Mouse (Mus musculus): ENCODE results near the gene Sri. TPM values are rescaled to one million over a fixed set of nuclear protein-coding genes. Genes with fewer than 3 reads are reported as not detected.
"Not testable (repeated sequence)": the region's sequence is repeated elsewhere in the genome, so short reads cannot be mapped to it uniquely, and the experiment has no call there.

Sri gene
- polyA plus RNA-seq (2014; fragmentation: Nextera tagmentation; extraction: Ambion mirVana): 255 and 257 TPM in 2 replicates

GRCm38 (mm10) chr5:8045855-8046254 is at the start of gene Sri:
TSS of gene Sri (plus strand) at chr5:8046078.
- DNase-seq (ENCODE audit: low spot score) (no peak), ATAC-seq (replicated peaks; ENCODE audit: low FRiP score, low TSS enrichment, low read depth) (peak; percentile 80)
- no peaks in the 10 kb centered on the region for H3K9me3 ChIP-seq (ENCODE audit: control insufficient read depth, low read length)
- no peaks in the 10 kb centered on the region for H3K27me3 ChIP-seq (replicated peaks; ENCODE audit: control insufficient read depth, insufficient read depth, low read length)
- no peak within 1 kb of the TSS for H3K27ac ChIP-seq (ENCODE audit: low read depth)
- H3K4me1 ChIP-seq (replicated peaks; ENCODE audit: control insufficient read depth, insufficient read depth, low read length): no peaks in the 10 kb centered on the region
- 71% methylated on average over 6 of the region's 6 CpGs for WGBS
- H3K36me3 ChIP-seq (ENCODE audit: control insufficient read depth, insufficient read depth, low read length): no peaks in the 10 kb centered on the region
- no peak within 1 kb of the TSS for H3K9ac ChIP-seq (ENCODE audit: low read length)
- no peak within 1 kb of the TSS; the same call in 1 of the 2 replicates for H3K4me2 ChIP-seq (ENCODE audit: low read length)
- H3K4me3 ChIP-seq (ENCODE audit: low read depth, low read length): no peak within 1 kb of the TSS

- 44% methylated on average over 8 of the region's 8 CpGs for WGBS
- Histone ChIP-seq H3K27ac (ENCODE audit: low read depth) (no peak overlapping the region), H3K4me3 (ENCODE audit: low read depth, low read length) (no peak overlapping the region), H3K9me3 (ENCODE audit: control insufficient read depth, low read length) (no peaks in the 10 kb centered on the region), H3K4me2 (ENCODE audit: low read length) (no peak overlapping the region), H3K36me3 (ENCODE audit: control insufficient read depth, insufficient read depth, low read length) (no peaks in the 10 kb centered on the region), H3K27me3 (replicated peaks; ENCODE audit: control insufficient read depth, insufficient read depth, low read length) (no peaks in the 10 kb centered on the region), H3K9ac (ENCODE audit: low read length) (no peak overlapping the region), H3K4me1 (replicated peaks; ENCODE audit: control insufficient read depth, insufficient read depth, low read length) (no peaks in the 10 kb centered on the region)
- DNase-seq (ENCODE audit: low spot score) (peak; percentile 62), ATAC-seq (replicated peaks; ENCODE audit: low FRiP score, low TSS enrichment, low read depth) (no peak)
These were observed 49.4 kb upstream of the Sri start for GRCm38 (mm10) chr5:7996401-7997044.

GRCm38 (mm10) chr5:7997086-7997485 is 48.8 kb upstream of the Sri start:
- Histone ChIP-seq H3K9ac (ENCODE audit: low read length) (no peak overlapping the region), H3K36me3 (ENCODE audit: control insufficient read depth, insufficient read depth, low read length) (no peaks in the 10 kb centered on the region), H3K4me3 (ENCODE audit: low read depth, low read length) (no peak overlapping the region), H3K27ac (ENCODE audit: low read depth) (no peak overlapping the region), H3K27me3 (replicated peaks; ENCODE audit: control insufficient read depth, insufficient read depth, low read length) (no peaks in the 10 kb centered on the region), H3K4me2 (ENCODE audit: low read length) (no peak overlapping the region), H3K9me3 (ENCODE audit: control insufficient read depth, low read length) (no peaks in the 10 kb centered on the region), H3K4me1 (replicated peaks; ENCODE audit: control insufficient read depth, insufficient read depth, low read length) (no peaks in the 10 kb centered on the region)
- DNase-seq (ENCODE audit: low spot score): no peak
- 98% methylated on average over 2 of the region's 2 CpGs for WGBS
- ATAC-seq (replicated peaks; ENCODE audit: low FRiP score, low TSS enrichment, low read depth): no peak

- Histone ChIP-seq H3K9ac (ENCODE audit: low read length) (no peak overlapping the region), H3K36me3 (ENCODE audit: control insufficient read depth, insufficient read depth, low read length) (no peaks in the 10 kb centered on the region), H3K27ac (ENCODE audit: low read depth) (no peak overlapping the region), H3K4me1 (replicated peaks; ENCODE audit: control insufficient read depth, insufficient read depth, low read length) (no peaks in the 10 kb centered on the region), H3K4me3 (ENCODE audit: low read depth, low read length) (no peak overlapping the region), H3K4me2 (ENCODE audit: low read length) (no peak overlapping the region), H3K9me3 (ENCODE audit: control insufficient read depth, low read length) (no peaks in the 10 kb centered on the region), H3K27me3 (replicated peaks; ENCODE audit: control insufficient read depth, insufficient read depth, low read length) (no peaks in the 10 kb centered on the region)
- whole genome bisulfite sequencing: 83% methylated on average over 10 of the region's 10 CpGs
- no peak for DNase-seq (ENCODE audit: low spot score)
- no peak for ATAC-seq (replicated peaks; ENCODE audit: low FRiP score, low TSS enrichment, low read depth)
These were observed 45.4 kb upstream of the Sri start for GRCm38 (mm10) chr5:8000466-8000865.

GRCm38 (mm10) chr5:8002827-8003226 is 43.1 kb upstream of the Sri start:
- Histone ChIP-seq H3K27me3 (replicated peaks; ENCODE audit: control insufficient read depth, insufficient read depth, low read length) (no peaks in the 10 kb centered on the region), H3K36me3 (ENCODE audit: control insufficient read depth, insufficient read depth, low read length) (no peaks in the 10 kb centered on the region), H3K4me1 (replicated peaks; ENCODE audit: control insufficient read depth, insufficient read depth, low read length) (no peaks in the 10 kb centered on the region), H3K4me2 (ENCODE audit: low read length) (no peak overlapping the region), H3K4me3 (ENCODE audit: low read depth, low read length) (no peak overlapping the region), H3K27ac (ENCODE audit: low read depth) (no peak overlapping the region), H3K9ac (ENCODE audit: low read length) (no peak overlapping the region), H3K9me3 (ENCODE audit: control insufficient read depth, low read length) (no peaks in the 10 kb centered on the region)
- ATAC-seq (replicated peaks; ENCODE audit: low FRiP score, low TSS enrichment, low read depth): no peak
- no peak for DNase-seq (ENCODE audit: low spot score)

GRCm38 (mm10) chr5:8013276-8013675 is 32.6 kb upstream of the Sri start:
- H3K4me3 ChIP-seq (ENCODE audit: low read depth, low read length): no peak overlapping the region
- no peak for DNase-seq (ENCODE audit: low spot score)
- peaks cover 5% of the 10 kb centered on the region; the same call in 1 of the 2 replicates for H3K9me3 ChIP-seq (ENCODE audit: control insufficient read depth, low read length)
- no peaks in the 10 kb centered on the region for H3K27me3 ChIP-seq (replicated peaks; ENCODE audit: control insufficient read depth, insufficient read depth, low read length)
- no peak overlapping the region for H3K27ac ChIP-seq (ENCODE audit: low read depth)
- no peak overlapping the region for H3K9ac ChIP-seq (ENCODE audit: low read length)
- no peaks in the 10 kb centered on the region for H3K36me3 ChIP-seq (ENCODE audit: control insufficient read depth, insufficient read depth, low read length)
- 69% methylated on average over 3 of the region's 3 CpGs for WGBS
- H3K4me1 ChIP-seq (replicated peaks; ENCODE audit: control insufficient read depth, insufficient read depth, low read length): no peaks in the 10 kb centered on the region
- ATAC-seq (replicated peaks; ENCODE audit: low FRiP score, low TSS enrichment, low read depth): no peak
- H3K4me2 ChIP-seq (ENCODE audit: low read length): no peak overlapping the region

GRCm38 (mm10) chr5:8034596-8034995 is 11.3 kb upstream of the Sri start:
- not testable (repeated sequence) for H3K4me3 ChIP-seq (ENCODE audit: low read depth, low read length); H3K9ac ChIP-seq (ENCODE audit: low read length); H3K27ac ChIP-seq (ENCODE audit: low read depth); H3K27me3 ChIP-seq (replicated peaks; ENCODE audit: control insufficient read depth, insufficient read depth, low read length); H3K36me3 ChIP-seq (ENCODE audit: control insufficient read depth, insufficient read depth, low read length); H3K9me3 ChIP-seq (ENCODE audit: control insufficient read depth, low read length); H3K4me1 ChIP-seq (replicated peaks; ENCODE audit: control insufficient read depth, insufficient read depth, low read length); ATAC-seq (replicated peaks; ENCODE audit: low FRiP score, low TSS enrichment, low read depth); DNase-seq (ENCODE audit: low spot score); H3K4me2 ChIP-seq (ENCODE audit: low read length)
- 81% methylated on average over 6 of the region's 6 CpGs for WGBS

GRCm38 (mm10) chr5:8053827-8054226 is 7.9 kb downstream of the Sri start:
- Histone ChIP-seq H3K4me3 (ENCODE audit: low read depth, low read length) (no peak overlapping the region), H3K36me3 (ENCODE audit: control insufficient read depth, insufficient read depth, low read length) (peaks cover 5% of the 10 kb centered on the region), H3K27me3 (replicated peaks; ENCODE audit: control insufficient read depth, insufficient read depth, low read length) (no peaks in the 10 kb centered on the region), H3K4me2 (ENCODE audit: low read length) (no peak overlapping the region), H3K27ac (ENCODE audit: low read depth) (no peak overlapping the region), H3K4me1 (replicated peaks; ENCODE audit: control insufficient read depth, insufficient read depth, low read length) (peaks cover 7% of the 10 kb centered on the region), H3K9me3 (ENCODE audit: control insufficient read depth, low read length) (no peaks in the 10 kb centered on the region), H3K9ac (ENCODE audit: low read length) (no peak overlapping the region)
- 89% methylated on average over 4 of the region's 4 CpGs for WGBS
- DNase-seq (ENCODE audit: low spot score): no peak
- no peak for ATAC-seq (replicated peaks; ENCODE audit: low FRiP score, low TSS enrichment, low read depth)

GRCm38 (mm10) chr5:8055721-8056129 is 9.8 kb downstream of the Sri start:
- Histone ChIP-seq H3K27me3 (replicated peaks; ENCODE audit: control insufficient read depth, insufficient read depth, low read length) (no peaks in the 10 kb centered on the region), H3K4me1 (replicated peaks; ENCODE audit: control insufficient read depth, insufficient read depth, low read length) (peaks cover 7% of the 10 kb centered on the region), H3K36me3 (ENCODE audit: control insufficient read depth, insufficient read depth, low read length) (peaks cover 20% of the 10 kb centered on the region), H3K4me2 (ENCODE audit: low read length) (peak overlapping the region; percentile 82), H3K9ac (ENCODE audit: low read length) (peak overlapping the region; percentile 89), H3K4me3 (ENCODE audit: low read depth, low read length) (peak overlapping the region; percentile 54), H3K27ac (ENCODE audit: low read depth) (peak overlapping the region; percentile 88; the same call in 1 of the 2 replicates), H3K9me3 (ENCODE audit: control insufficient read depth, low read length) (no peaks in the 10 kb centered on the region)
- WGBS: 29% methylated on average over 8 of the region's 8 CpGs
- DNase-seq (ENCODE audit: low spot score) (no peak), ATAC-seq (replicated peaks; ENCODE audit: low FRiP score, low TSS enrichment, low read depth) (no peak; the same call in 1 of the 2 replicates)

Data from intestine, embryonic 14.5 days (tissue).